Mouse (Mus musculus): ENCODE data around the gene Plppr5. TPM values are rescaled to one million over a fixed set of nuclear protein-coding genes. Genes with fewer than 3 reads are reported as not detected.

The Plppr5 gene
- total RNA-seq (2021), result 10 to 100 TPM; 34.1 to 38.6 TPM

DNA sequence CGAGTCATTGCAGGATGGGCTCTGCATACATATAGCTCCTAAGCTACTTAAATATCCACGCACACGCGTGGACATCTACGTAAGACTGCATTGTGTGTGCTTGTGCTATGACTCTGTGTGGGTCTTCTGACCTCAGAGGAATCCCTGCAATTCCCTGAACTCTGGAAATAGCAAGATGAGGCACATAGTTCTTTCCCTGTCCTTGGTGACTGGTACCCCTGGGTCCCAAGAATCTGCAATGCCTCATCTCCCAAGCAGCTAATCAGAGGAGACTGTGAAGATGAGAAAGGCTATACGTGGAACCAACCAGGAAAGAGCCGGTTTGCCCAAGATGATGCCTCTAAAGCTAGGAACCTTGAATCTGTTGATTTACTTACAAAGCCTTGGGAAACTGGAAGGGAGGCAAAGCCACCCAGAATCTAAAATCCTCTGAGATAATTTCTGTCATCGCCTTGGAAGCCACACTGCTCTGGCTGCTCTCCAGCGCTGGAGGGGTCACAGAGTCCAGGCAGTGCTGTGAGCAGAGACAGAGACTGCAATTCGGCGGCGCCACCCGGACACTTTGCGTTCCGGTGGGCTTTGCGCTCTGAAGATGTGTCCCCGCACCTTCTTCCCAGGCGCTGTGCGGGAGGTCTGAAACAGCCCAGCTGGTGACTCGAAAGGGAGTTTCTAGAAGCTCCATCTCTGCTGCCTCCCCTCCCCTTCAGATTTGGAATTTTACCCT is at the start of gene Plppr5:
Plppr5 (plus strand) TSS at position 308 of the 724 bp plus-strand sequence.
- intact Hi-C loops (cut with DNase I), result loop anchor here (5.0 to 10.0 kb wide), 5 partner anchors 53 to 290 kb away; partner anchors contain the start of gene Snx7
- peak in 1 of 2 experiments; percentile 64 for DNase-seq (ENCODE audit: low spot score in 2 of 2)

- no peak for DNase-seq (ENCODE audit: low spot score in 2 of 2)
- intact Hi-C loops (cut with DNase I), result no loop called here
These were observed 24.7 kb upstream of the Plppr5 start for GRCm38 (mm10) chr3:117549899-117550298.

- intact Hi-C loops (cut with DNase I), result no loop called here
- DNase-seq (ENCODE audit: low spot score in 2 of 2), result no peak
These were observed 24.1 kb upstream of the Plppr5 start for GRCm38 (mm10) chr3:117550526-117550925.

- DNase-seq (ENCODE audit: low spot score in 2 of 2), result no peak
- intact Hi-C loops (cut with DNase I), result no loop called here
These were observed 17.7 kb upstream of the Plppr5 start for GRCm38 (mm10) chr3:117556972-117557371.

DNA sequence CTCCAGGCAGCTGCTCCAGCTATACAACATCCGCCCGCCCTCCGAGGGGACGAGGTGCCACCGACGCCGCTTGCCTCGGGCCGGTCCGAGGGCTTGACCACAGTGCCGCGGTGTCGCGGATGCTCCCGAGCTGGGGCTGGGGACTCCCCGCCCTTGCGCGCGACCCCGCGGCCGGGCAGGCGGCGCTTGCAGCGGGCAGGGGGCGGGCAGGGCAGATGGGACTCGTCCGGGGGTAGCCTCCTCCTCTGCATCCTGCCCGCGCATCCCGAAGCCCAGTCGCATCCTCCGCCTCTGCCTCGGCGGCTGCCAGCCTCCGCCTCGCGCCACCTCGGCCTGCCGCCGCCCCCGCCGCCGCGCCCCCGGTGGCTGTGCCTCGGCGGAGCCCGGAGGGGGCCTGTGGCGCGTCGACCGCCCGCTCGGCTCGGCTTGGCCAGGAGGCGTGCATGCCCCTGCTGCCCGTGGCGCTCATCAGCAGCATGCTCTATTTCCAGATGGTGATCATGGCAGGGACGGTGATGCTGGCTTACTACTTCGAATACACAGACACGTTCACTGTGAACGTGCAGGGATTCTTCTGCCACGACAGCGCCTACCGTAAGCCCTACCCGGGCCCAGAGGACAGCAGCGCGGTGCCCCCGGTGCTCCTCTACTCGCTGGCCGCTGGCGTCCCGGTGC is 754 bp downstream of the Plppr5 start:
- intact Hi-C loops (cut with DNase I), result loop anchor here (5.0 to 10.0 kb wide), 5 partner anchors 52 to 289 kb away; partner anchors contain the start of gene Snx7
- DNase-seq (ENCODE audit: low spot score in 2 of 2), result peak; percentile 69 to 79

GRCm38 (mm10) chr3:117575928-117576254 is 1.3 kb downstream of the Plppr5 start:
- no peak for DNase-seq (ENCODE audit: low spot score in 2 of 2)
- intact Hi-C loops (cut with DNase I), result loop anchor here (5.0 to 10.0 kb wide), 5 partner anchors 51 to 289 kb away; partner anchors contain the start of gene Snx7

DNA sequence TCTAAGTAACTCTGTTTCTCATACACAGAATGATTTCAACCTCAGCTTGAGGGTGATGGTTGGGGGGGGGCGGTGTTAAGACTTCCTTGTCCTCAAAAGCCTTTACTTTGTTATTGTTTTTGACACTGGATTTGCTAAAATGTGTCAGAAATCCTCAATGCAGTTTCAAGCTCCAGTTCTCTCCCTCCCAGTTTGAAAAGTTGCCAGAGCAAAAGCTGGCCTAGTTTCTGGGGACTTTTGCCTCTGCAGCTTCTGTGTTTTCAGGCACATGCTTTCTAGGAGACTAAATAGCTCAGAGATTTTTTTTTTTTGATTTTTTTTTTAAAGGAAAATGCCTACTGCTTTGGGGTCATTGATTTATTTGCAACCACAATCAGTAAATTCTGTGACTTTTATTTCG is 2.7 kb downstream of the Plppr5 start:
- intact Hi-C loops (cut with DNase I), result loop anchor here (5.0 to 10.0 kb wide), 5 partner anchors 50 to 287 kb away; partner anchors contain the start of gene Snx7

GRCm38 (mm10) chr3:117582628-117583027 is 8.0 kb downstream of the Plppr5 start:
- no peak for DNase-seq (ENCODE audit: low spot score in 2 of 2)
- intact Hi-C loops (cut with DNase I), result no loop called here

More for the DNA sequence above, 2.7 kb downstream of the Plppr5 start:
- DNase-seq (ENCODE audit: low spot score in 2 of 2), result no peak

DNA sequence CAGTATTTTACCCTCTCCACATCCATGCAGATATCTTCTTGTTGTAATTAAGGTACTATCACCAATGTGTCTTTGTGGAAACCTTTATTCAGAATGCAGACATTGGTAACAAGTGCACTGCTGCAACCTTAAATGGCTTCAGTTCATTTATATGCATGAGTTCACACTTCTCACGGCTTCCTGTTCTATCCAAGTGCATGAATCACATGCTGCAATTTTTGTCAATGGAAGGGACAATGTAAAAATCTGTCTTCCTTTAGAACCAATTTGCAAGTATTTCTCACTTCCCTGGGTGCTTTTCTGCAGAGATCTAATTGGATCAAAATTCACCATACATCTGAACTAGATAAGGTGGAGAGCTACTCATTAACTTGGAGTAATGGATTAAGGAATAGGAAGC is 27.8 kb downstream of the Plppr5 start:
- no peak for DNase-seq (ENCODE audit: low spot score in 2 of 2)
- intact Hi-C loops (cut with DNase I), result no loop called here

GRCm38 (mm10) chr3:117603458-117603857 is 28.8 kb downstream of the Plppr5 start:
- DNase-seq (ENCODE audit: low spot score in 2 of 2), result no peak
- intact Hi-C loops (cut with DNase I), result no loop called here

GRCm38 (mm10) chr3:117606383-117606782 is 31.7 kb downstream of the Plppr5 start:
- intact Hi-C loops (cut with DNase I), result no loop called here
- DNase-seq (ENCODE audit: low spot score in 2 of 2), result no peak

DNA sequence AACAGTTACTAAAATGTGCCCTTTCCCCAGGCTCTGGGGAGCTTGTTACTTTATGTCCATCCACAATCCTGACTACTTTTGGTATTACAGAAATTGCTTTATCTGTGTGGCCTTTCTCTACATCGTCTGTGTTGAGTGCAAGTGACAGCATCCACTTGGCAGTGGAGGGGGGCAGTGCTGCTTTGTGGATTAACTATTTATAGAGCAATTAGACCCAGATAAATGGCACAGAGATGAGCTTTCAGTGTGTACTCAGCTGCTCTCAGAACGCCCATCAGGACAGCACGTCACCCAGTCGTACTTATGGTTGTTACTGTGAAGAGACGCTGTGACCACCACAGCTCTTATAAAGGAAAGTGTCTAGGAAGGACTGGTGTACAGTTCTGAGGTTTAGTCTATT is 36.8 kb downstream of the Plppr5 start:
- no peak for DNase-seq (ENCODE audit: low spot score in 2 of 2)

GRCm38 (mm10) chr3:117614856-117615255 is 40.2 kb downstream of the Plppr5 start:
- no peak for DNase-seq (ENCODE audit: low spot score in 2 of 2)
- intact Hi-C loops (cut with DNase I), result no loop called here

More for the DNA sequence above, 36.8 kb downstream of the Plppr5 start:
- intact Hi-C loops (cut with DNase I), result no loop called here

DNA sequence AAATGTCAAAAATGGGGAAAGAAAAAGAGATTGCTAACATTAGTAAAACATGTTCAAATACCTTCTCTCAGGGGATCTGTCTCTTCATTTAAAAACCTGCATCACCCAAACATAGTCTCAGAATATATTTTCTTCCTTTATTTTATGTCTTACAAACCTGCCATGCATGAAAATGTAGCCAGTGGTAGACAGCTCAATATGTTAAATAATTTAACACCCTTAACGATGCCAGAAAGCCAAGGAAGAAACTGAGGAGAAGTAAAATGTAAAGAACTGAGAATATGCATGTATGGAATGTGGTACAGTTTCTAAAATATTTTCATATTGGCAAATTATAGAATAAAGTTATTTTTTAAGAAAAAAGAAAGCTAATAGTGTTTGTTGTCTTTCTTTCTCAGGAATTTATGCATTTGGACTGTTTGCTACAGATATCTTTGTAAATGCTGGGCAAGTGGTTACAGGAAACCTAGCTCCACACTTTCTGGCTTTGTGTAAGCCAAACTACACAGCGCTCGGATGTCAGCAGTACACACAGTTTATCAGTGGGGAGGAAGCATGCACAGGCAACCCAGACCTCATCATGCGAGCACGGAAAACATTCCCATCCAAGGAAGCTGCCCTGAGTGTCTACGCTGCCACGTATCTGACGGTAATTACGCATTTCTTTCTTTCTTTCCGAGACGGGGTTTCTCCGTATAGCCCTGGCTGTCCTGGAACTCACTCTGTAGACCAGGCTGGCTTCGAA is 50.8 kb downstream of the Plppr5 start:
- no peak for DNase-seq (ENCODE audit: low spot score in 2 of 2)
- intact Hi-C loops (cut with DNase I), result loop anchor here (5.0 kb wide), 1 partner anchor 48 kb away; no protein-coding TSS in a partner anchor

- intact Hi-C loops (cut with DNase I), result loop anchor here (5.0 kb wide), 1 partner anchor 51 kb away; no protein-coding TSS in a partner anchor
- DNase-seq (ENCODE audit: low spot score in 2 of 2), result peak in 1 of 2 experiments; percentile 36
These were observed 54.2 kb downstream of the Plppr5 start for GRCm38 (mm10) chr3:117628799-117629198.

DNA sequence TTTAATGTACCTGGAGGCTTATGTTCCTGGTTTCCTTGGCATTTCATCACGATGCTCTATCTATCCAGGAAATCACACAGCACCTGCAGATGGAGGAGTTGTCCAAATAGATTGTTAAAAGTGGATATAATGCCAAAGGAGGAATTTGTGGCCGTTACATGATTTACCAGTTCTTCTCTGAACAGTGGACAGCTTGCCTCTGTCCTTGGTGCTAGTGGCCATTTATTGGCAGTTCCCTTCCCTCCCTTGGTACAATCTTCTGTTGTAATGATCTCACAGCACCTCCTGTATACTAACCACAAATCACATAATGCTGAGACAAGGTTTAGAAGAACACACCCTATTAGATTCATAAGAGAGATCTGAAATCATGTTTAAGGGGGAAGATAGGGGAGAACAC is 55.7 kb downstream of the Plppr5 start:
- DNase-seq (ENCODE audit: low spot score in 2 of 2), result no peak

GRCm38 (mm10) chr3:117648612-117649011 is 74.0 kb downstream of the Plppr5 start:
- no peak for DNase-seq (ENCODE audit: low spot score in 2 of 2)
- intact Hi-C loops (cut with DNase I), result no loop called here

More for the DNA sequence above, 55.7 kb downstream of the Plppr5 start:
- intact Hi-C loops (cut with DNase I), result no loop called here

DNA sequence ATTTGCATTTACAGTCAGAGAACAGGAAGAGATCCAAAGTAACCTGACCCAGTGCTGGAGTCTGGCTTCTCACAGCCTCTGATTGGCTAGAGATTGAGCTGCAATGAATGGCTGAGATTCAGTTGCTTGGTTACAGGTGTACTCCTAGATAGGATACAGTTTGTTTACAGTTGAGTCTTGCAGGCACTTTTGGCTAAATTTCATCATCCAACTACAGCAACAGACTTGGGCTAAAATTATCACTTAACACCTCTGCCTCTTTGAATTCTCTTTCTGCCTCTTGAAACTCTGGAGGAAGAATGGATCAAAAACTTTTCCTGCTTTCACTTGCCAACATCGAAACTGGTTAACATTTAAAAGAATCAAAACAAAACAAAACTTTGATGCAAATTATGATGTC is 89.7 kb downstream of the Plppr5 start:
- no peak for DNase-seq (ENCODE audit: low spot score in 2 of 2)
- intact Hi-C loops (cut with DNase I), result no loop called here

GRCm38 (mm10) chr3:117679189-117679588 is 104.6 kb downstream of the Plppr5 start:
- intact Hi-C loops (cut with DNase I), result no loop called here

DNA sequence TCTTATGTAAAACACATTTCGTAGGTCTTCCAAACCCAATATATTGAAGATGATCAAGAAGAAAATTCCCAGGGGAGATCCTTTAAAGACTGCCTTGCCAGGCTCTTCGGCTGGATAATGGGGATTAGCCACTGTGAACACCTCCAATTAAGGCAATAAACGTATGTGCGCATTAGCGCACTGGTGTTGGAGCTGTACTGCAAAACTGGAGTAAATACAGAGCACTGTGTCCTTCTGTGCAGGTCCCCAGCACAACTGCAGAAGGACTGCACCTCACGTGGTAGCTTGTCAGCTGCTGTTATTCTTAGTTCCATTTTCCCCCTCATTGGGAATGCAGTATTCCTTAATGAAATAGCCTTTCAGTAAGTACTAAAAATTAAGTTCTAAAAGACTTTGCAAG is 110.0 kb downstream of the Plppr5 start:
- DNase-seq (ENCODE audit: low spot score in 2 of 2), result no peak
- intact Hi-C loops (cut with DNase I), result loop anchor here (5.0 to 10.0 kb wide), 2 partner anchors 107 to 530 kb away; no protein-coding TSS in a partner anchor

More at GRCm38 (mm10) chr3:117679189-117679588, 104.6 kb downstream of the Plppr5 start:
- no peak for DNase-seq (ENCODE audit: low spot score in 2 of 2)
